Mouse (Mus musculus): ENCODE measurements around the gene D930020B18Rik. TPM values are rescaled to one million over a fixed set of nuclear protein-coding genes. Genes with fewer than 3 reads are reported as not detected.

D930020B18Rik gene
- total and polyA plus RNA-seq, 3 experiments: not detected

DNA sequence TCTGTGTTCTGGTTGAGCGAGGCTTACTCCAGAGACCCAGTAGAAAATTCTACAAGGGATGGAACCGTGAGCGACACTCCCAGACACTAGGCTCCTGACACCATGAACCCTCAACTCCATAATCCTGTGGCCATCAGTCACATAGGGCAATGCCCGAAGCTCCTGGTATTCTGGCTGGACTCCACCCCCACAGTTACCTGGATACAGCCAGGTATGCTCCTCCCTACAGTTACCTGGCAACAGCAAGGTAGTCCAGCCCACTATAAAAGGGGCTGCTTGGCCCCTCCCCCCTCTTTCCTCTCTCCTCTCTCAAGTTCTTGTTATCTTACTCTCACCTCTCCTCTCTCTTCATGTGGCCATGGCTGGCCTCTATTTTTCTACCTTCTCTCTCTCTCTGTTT, 85.8 kb downstream of the D930020B18Rik start:
- Histone ChIP-seq H3K27me3 (replicated peaks) (no peaks in the 10 kb centered on the region), H3K4me3 (replicated peaks in 1 of 3; ENCODE audit: low read depth in 2 of 3, low read length in 2 of 3, poor library complexity in 1 of 3) (no peak overlapping the region), H3K4me1 (ENCODE audit: control insufficient read depth in 1 of 2, insufficient read depth in 2 of 2) (no peaks in the 10 kb centered on the region), H3K4me2 (ENCODE audit: insufficient read depth, low read depth, poor library complexity, severe bottlenecking) (no peak overlapping the region), H3K79me2 (replicated peaks; ENCODE audit: control insufficient read depth, extremely low read depth, insufficient read depth, poor library complexity, severe bottlenecking) (no peaks in the 10 kb centered on the region), H3K9me3 (replicated peaks; ENCODE audit: low read length) (no peaks in the 10 kb centered on the region), H3K9ac (ENCODE audit: insufficient read depth, low read depth) (no peak overlapping the region), H3K36me3 (replicated peaks in 1 of 2; ENCODE audit: control insufficient read depth in 1 of 2, insufficient read depth in 1 of 2, low read length in 1 of 2) (no peaks in the 10 kb centered on the region), H3K27ac (ENCODE audit: insufficient read depth, low read depth) (no peak overlapping the region)
- dilution Hi-C loops (cut with MboI; ENCODE audit: extremely low pct_ligation_motif_present, extremely low pct_unique_long_range_greater_than_20kb, low sequenced_read_pairs): no loop called here
- in situ Hi-C loops (cut with MboI; ENCODE audit: low pct_ligation_motif_present, low pct_unique_long_range_greater_than_20kb, low sequenced_read_pairs): no loop called here
- no peak for TF ChIP-seq MAFK (IDR thresholded peaks at IDR 0.05; ENCODE audit: insufficient replicate concordance, low read length)
- no peak for TF ChIP-seq SIN3A (IDR thresholded peaks at IDR 0.05; ENCODE audit: low read length)
- no peak for TF ChIP-seq MEF2A (IDR thresholded peaks at IDR 0.05; ENCODE audit: borderline replicate concordance, low read depth, low read length)
- no peak for TF ChIP-seq UBTF (IDR thresholded peaks at IDR 0.05; ENCODE audit: low read depth, low read length)
- TF ChIP-seq USF1 (IDR thresholded peaks at IDR 0.05; ENCODE audit: low read depth, low read length): no peak
- no peak for TF ChIP-seq ZC3H11A (IDR thresholded peaks at IDR 0.05; ENCODE audit: low read depth, low read length)
- no peak for TF ChIP-seq PAX5 (IDR thresholded peaks at IDR 0.05; ENCODE audit: low read length)
- TF ChIP-seq USF2 (conservative IDR thresholded peaks at IDR 0.05; ENCODE audit: low read depth, low read length): no peak
- TF ChIP-seq ZMIZ1 (IDR thresholded peaks at IDR 0.05; ENCODE audit: low read depth, low read length): no peak
- no peak for TF ChIP-seq E2F4 (IDR thresholded peaks at IDR 0.05; ENCODE audit: insufficient replicate concordance, low read depth, low read length)
- TF ChIP-seq ELF1 (IDR thresholded peaks at IDR 0.05; ENCODE audit: low read depth, low read length): no peak
- no peak for TF ChIP-seq POLR2AphosphoS2 (IDR thresholded peaks at IDR 0.05; ENCODE audit: low read depth, low read length)
- no peak for TF ChIP-seq MYC (IDR thresholded peaks at IDR 0.05; ENCODE audit: low read depth, low read length)
- no peak for TF ChIP-seq ZKSCAN1 (IDR thresholded peaks at IDR 0.05; ENCODE audit: borderline replicate concordance, low read depth, low read length)
- no peak for TF ChIP-seq GABPA (IDR thresholded peaks at IDR 0.05; ENCODE audit: insufficient replicate concordance, low read depth, low read length)
- DNase-seq (ENCODE audit: extremely low read depth): no peak

- H3K27me3 ChIP-seq (replicated peaks): no peaks in the 10 kb centered on the region
- H3K4me2 ChIP-seq (ENCODE audit: insufficient read depth, low read depth, poor library complexity, severe bottlenecking): no peak overlapping the region
- H3K4me3 ChIP-seq (replicated peaks in 1 of 3; ENCODE audit: low read depth in 2 of 3, low read length in 2 of 3, poor library complexity in 1 of 3): no peak overlapping the region
- H3K9me3 ChIP-seq (replicated peaks; ENCODE audit: low read length): no peaks in the 10 kb centered on the region
- DNase-seq (ENCODE audit: extremely low read depth): no peak
- no peaks in the 10 kb centered on the region for H3K79me2 ChIP-seq (replicated peaks; ENCODE audit: control insufficient read depth, extremely low read depth, insufficient read depth, poor library complexity, severe bottlenecking)
- in situ Hi-C loops (cut with MboI; ENCODE audit: low pct_ligation_motif_present, low pct_unique_long_range_greater_than_20kb, low sequenced_read_pairs): no loop called here
- H3K4me1 ChIP-seq (ENCODE audit: control insufficient read depth in 1 of 2, insufficient read depth in 2 of 2): no peaks in the 10 kb centered on the region
- no peak overlapping the region for H3K9ac ChIP-seq (ENCODE audit: insufficient read depth, low read depth)
- no peak overlapping the region for H3K27ac ChIP-seq (ENCODE audit: insufficient read depth, low read depth)
- dilution Hi-C loops (cut with MboI; ENCODE audit: extremely low pct_ligation_motif_present, extremely low pct_unique_long_range_greater_than_20kb, low sequenced_read_pairs): no loop called here
- no peaks in the 10 kb centered on the region for H3K36me3 ChIP-seq (replicated peaks in 1 of 2; ENCODE audit: control insufficient read depth in 1 of 2, insufficient read depth in 1 of 2, low read length in 1 of 2)
- TF ChIP-seq ELF1 (IDR thresholded peaks at IDR 0.05; ENCODE audit: low read depth, low read length) (no peak), IRF4 (IDR thresholded peaks at IDR 0.05; ENCODE audit: low read depth, low read length) (no peak), SMC3 (IDR thresholded peaks at IDR 0.05; ENCODE audit: low read depth, low read length) (no peak), EP300 (IDR thresholded peaks at IDR 0.05; ENCODE audit: low read length) (no peak), POLR2A (IDR thresholded peaks at IDR 0.05; ENCODE audit: low read depth, low read length) (no peak), CHD1 (IDR thresholded peaks at IDR 0.05; ENCODE audit: low read depth, low read length) (no peak), ZNF384 (IDR thresholded peaks at IDR 0.05; ENCODE audit: low read depth, low read length) (no peak), KAT2A (IDR thresholded peaks at IDR 0.05; ENCODE audit: insufficient replicate concordance, low read length) (no peak), MEF2A (IDR thresholded peaks at IDR 0.05; ENCODE audit: borderline replicate concordance, low read depth, low read length) (no peak), E2F4 (IDR thresholded peaks at IDR 0.05; ENCODE audit: insufficient replicate concordance, low read depth, low read length) (no peak), USF2 (conservative IDR thresholded peaks at IDR 0.05; ENCODE audit: low read depth, low read length) (no peak), MAZ (IDR thresholded peaks at IDR 0.05; ENCODE audit: low read depth, low read length) (no peak), ZKSCAN1 (IDR thresholded peaks at IDR 0.05; ENCODE audit: borderline replicate concordance, low read depth, low read length) (no peak), RAD21 (IDR thresholded peaks at IDR 0.05; ENCODE audit: low read depth, low read length) (no peak), SIN3A (IDR thresholded peaks at IDR 0.05; ENCODE audit: low read length) (no peak), HCFC1 (IDR thresholded peaks at IDR 0.05; ENCODE audit: low read depth, low read length) (no peak), GABPA (IDR thresholded peaks at IDR 0.05; ENCODE audit: insufficient replicate concordance, low read depth, low read length) (no peak), MAX (IDR thresholded peaks at IDR 0.05; ENCODE audit: low read length) (no peak), PAX5 (IDR thresholded peaks at IDR 0.05; ENCODE audit: low read length) (no peak), TCF12 (IDR thresholded peaks at IDR 0.05; ENCODE audit: low read depth, low read length) (no peak)
Measured at GRCm38 (mm10) chr10:121728226-121728625, 86.8 kb downstream of the D930020B18Rik start.

All from CH12.LX (cell line).